Mouse (Mus musculus): Measurements from ENCODE around the gene Olfr846.

The Olfr846 gene

DNA sequence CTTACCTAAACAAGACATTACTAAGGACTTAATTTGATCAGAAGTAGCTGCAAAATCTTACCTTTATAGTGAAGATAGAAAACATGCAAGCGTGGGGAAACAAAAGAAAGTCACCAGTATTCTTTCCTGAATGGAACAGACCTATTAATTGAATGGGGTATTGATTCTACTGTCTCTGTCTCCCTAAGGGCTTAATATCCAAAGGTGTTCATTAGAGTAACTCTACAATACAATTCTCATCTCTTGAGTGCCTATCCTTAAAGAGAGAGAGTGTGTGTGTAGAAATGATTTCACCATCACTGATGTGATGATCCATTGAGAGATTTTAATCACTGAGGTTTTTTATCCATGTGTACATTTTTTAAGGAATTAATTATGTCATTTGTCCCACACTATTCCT, at the start of gene Olfr846:
Olfr846 (minus strand) TSS at position 101 of the 400 bp plus-strand sequence.
- no peak for DNase-seq

DNA sequence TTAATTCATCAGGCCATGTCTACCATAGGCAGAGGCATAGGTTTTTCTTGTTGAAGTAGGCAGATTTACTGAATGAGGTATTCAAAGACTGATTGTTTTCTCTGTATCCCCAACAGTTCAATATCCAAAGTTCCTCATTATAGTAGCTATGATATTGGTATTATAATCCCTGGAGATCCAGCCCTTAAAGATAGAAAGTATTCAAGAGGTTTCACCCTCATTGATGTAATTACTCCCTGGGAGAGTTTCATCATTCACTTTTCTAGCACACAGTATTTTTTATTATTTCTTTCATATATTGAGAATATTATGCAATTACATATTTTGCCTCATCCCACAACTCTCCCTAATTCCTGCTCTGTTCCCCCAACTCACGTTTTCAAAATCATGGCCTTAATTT, 14.8 kb upstream of the Olfr846 start, which contains the start of gene Olfr847:
Olfr847 (minus strand) TSS at position 101 of the 400 bp plus-strand sequence.
- DNase-seq, result no peak

- no peak for DNase-seq
Observed at GRCm38 (mm10) chr9:19336157-19336556, 27.6 kb downstream of the Olfr846 start, which contains the start of gene Olfr845. TSS of gene Olfr845 (plus strand) at chr9:19336457.

DNA sequence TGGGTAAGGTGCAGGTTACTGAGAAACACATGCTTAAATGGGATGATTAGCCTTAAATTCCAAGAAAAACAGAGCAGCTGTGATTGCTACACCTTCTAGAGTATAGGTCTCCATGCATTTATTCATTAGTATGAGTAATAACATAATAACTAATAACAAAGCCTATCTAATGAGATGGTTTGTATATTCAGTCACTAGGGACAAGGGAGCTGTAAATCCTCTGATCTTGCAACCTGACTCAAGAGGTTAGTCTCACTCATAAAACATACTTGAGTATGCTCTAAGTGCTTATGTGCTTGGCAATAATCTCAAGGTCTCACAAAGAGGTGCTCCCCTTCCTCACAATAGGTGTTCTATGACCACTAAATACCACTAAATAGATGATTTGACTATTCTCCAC, 47.8 kb downstream of the Olfr846 start, which contains the start of gene Olfr844:
Olfr844 (plus strand) TSS at position 301 of the 400 bp plus-strand sequence.
- DNase-seq, result no peak

Data from thymus, postnatal 36 days (tissue).